Mouse (Mus musculus): Measurements from ENCODE around the gene 1700030K09Rik. TPM values are rescaled to one million over a fixed set of nuclear protein-coding genes. Genes with fewer than 3 reads are reported as not detected.

1700030K09Rik gene
- polyA plus RNA-seq, 1 experiment from 2014 or later = 16.9 TPM

DNA sequence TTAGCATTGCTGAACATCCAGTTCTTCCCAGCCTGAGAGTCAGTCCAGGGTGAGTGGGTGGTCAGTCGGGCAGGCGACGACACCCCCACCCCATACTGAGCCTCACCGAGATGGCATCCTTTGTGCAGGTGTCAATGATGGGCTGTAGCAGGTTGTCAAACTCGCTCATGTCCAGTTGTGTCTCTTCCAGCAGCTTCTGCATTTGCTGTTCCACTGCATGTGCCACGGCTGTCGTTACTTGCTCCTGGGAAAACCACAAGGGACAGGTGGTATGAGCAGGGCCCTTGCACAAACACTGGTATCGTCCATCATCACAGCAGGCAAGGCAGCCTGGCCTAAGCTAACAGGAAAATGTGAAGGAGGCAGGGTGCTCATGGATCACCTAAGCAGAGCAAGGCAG lies 26.3 kb downstream of the 1700030K09Rik start:
- no peak overlapping the region for H3K4me2 ChIP-seq
- no peaks in the 10 kb centered on the region for H3K27me3 ChIP-seq
- no peak overlapping the region for H3K27ac ChIP-seq
- peaks cover 82% of the 10 kb centered on the region for H3K36me3 ChIP-seq (replicated peaks)
- WGBS = 96% methylated on average over 8 of the region's 8 CpGs
- H3K9me3 ChIP-seq = no peaks in the 10 kb centered on the region
- no peak overlapping the region for H3K9ac ChIP-seq
- H3K4me1 ChIP-seq = peaks cover 12% of the 10 kb centered on the region
- no peak overlapping the region for H3K4me3 ChIP-seq (replicated peaks)
- no peak for ATAC-seq (ENCODE audit: low FRiP score)

GRCm38 (mm10) chr8:72470684-72471083 lies 27.0 kb downstream of the 1700030K09Rik start:
- no peak overlapping the region for H3K9ac ChIP-seq
- no peak overlapping the region for H3K4me3 ChIP-seq (replicated peaks)
- H3K4me1 ChIP-seq = peaks cover 14% of the 10 kb centered on the region
- WGBS = 97% methylated on average over 7 of the region's 7 CpGs
- no peak overlapping the region for H3K4me2 ChIP-seq
- H3K36me3 ChIP-seq (replicated peaks) = peaks cover 75% of the 10 kb centered on the region
- no peaks in the 10 kb centered on the region for H3K9me3 ChIP-seq
- ATAC-seq (ENCODE audit: low FRiP score) = no peak
- no peaks in the 10 kb centered on the region for H3K27me3 ChIP-seq
- no peak overlapping the region for H3K27ac ChIP-seq

GRCm38 (mm10) chr8:72474826-72475546 lies 31.3 kb downstream of the 1700030K09Rik start, which contains the start of gene Cherp:
TSS of gene Cherp (minus strand) at chr8:72475226.
- under 1% methylated on average over 80 of the region's 80 CpGs for WGBS
- Histone ChIP-seq H3K9me3 (no peaks in the 10 kb centered on the region), H3K4me1 (peaks cover 21% of the 10 kb centered on the region), H3K9ac (peak within 1 kb of the TSS; percentile 85), H3K27me3 (no peaks in the 10 kb centered on the region), H3K4me3 (replicated peaks) (peak within 1 kb of the TSS; percentile 94), H3K27ac (peak within 1 kb of the TSS; percentile 89), H3K36me3 (replicated peaks) (peaks cover 32% of the 10 kb centered on the region), H3K4me2 (peak within 1 kb of the TSS; percentile 85)
- peak; percentile 97 for ATAC-seq (ENCODE audit: low FRiP score)

DNA sequence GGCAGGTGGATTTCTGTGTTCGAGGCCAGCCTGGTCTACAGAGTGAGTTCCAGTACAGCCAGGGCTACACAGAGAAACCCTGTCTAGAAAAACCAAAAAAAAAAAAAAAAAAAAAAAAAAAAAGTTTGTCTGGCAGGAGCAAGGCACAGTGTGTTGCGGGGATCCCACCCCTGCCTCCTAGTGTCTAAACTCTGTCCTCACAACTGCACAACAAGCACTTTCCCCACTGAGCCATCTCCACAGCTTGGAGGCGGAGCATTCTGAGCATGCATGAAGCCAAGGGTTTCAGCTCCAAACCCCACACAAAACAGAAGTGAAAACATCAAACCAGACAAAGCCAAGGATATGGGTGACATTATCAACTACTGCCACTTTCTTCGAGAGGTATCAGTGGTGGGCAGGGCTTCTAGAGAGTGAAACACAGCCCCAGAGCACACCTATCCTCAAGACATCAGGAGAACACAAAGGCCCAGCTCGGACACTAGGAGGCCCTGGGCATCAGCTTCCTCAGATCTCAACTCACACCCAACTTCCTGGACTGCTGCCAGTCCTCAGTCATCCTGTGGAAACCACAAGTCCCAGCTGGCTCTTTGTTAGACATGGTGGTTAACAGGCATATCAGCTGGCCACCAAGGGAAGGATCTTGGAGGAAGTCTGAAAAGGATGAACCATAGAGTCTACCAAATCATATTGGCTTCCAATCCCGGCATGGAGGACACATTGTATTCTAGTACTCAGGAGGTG lies 41.9 kb downstream of the 1700030K09Rik start:
- Histone ChIP-seq H3K27ac (no peak overlapping the region), H3K36me3 (replicated peaks) (peaks cover 69% of the 10 kb centered on the region), H3K4me3 (replicated peaks) (no peak overlapping the region), H3K9ac (no peak overlapping the region), H3K9me3 (no peaks in the 10 kb centered on the region), H3K4me2 (no peak overlapping the region), H3K4me1 (peaks cover 3% of the 10 kb centered on the region; the same call in 1 of the 2 replicates), H3K27me3 (no peaks in the 10 kb centered on the region)
- 82% methylated on average over 6 of the region's 6 CpGs for WGBS
- ATAC-seq (ENCODE audit: low FRiP score) = no peak

DNA sequence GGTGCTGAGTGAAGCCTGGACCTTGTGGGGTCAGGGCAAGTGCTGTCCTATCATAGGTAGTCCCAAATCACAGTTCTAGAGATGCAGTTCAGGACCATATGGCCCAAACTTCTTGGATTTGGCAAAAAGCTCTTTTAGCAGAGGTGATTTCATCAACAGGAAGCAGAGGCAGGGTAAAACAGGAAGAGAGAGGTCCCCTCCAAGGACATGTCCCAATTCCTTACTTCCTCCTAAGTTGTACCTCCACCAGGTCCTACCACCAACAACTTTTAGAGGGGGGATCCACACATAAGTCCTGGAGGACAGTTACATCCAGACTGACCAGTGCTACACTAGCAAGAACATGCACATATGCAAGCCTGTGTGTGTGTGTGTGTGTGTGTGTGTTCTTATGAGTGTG lies 43.3 kb downstream of the 1700030K09Rik start:
- peaks cover 60% of the 10 kb centered on the region for H3K36me3 ChIP-seq (replicated peaks)
- no peaks in the 10 kb centered on the region for H3K9me3 ChIP-seq
- no peak overlapping the region for H3K9ac ChIP-seq
- H3K27me3 ChIP-seq = no peaks in the 10 kb centered on the region
- ATAC-seq (ENCODE audit: low FRiP score) = no peak
- H3K4me3 ChIP-seq (replicated peaks) = no peak overlapping the region
- H3K27ac ChIP-seq = no peak overlapping the region
- no peak overlapping the region for H3K4me2 ChIP-seq
- peaks cover 15% of the 10 kb centered on the region for H3K4me1 ChIP-seq

GRCm38 (mm10) chr8:72491017-72491416 lies 47.3 kb downstream of the 1700030K09Rik start:
- peaks cover 32% of the 10 kb centered on the region for H3K4me1 ChIP-seq
- peak overlapping the region; percentile 89 for H3K4me2 ChIP-seq
- H3K9me3 ChIP-seq = no peaks in the 10 kb centered on the region
- H3K4me3 ChIP-seq (replicated peaks) = no peak overlapping the region
- 87% methylated on average over 2 of the region's 2 CpGs for WGBS
- H3K36me3 ChIP-seq (replicated peaks) = peaks cover 46% of the 10 kb centered on the region
- H3K27ac ChIP-seq = no peak overlapping the region
- peak overlapping the region; percentile 85; the same call in 1 of the 2 replicates for H3K9ac ChIP-seq
- ATAC-seq (ENCODE audit: low FRiP score) = no peak
- no peaks in the 10 kb centered on the region for H3K27me3 ChIP-seq

- ATAC-seq (ENCODE audit: low FRiP score) = peak; percentile 67
- Histone ChIP-seq H3K4me1 (peaks cover 32% of the 10 kb centered on the region), H3K9me3 (no peaks in the 10 kb centered on the region), H3K4me2 (peak within 1 kb of the TSS; percentile 89), H3K4me3 (replicated peaks) (peak within 1 kb of the TSS; percentile 92), H3K27ac (peak within 1 kb of the TSS; percentile 68), H3K36me3 (replicated peaks) (peaks cover 49% of the 10 kb centered on the region), H3K9ac (peak within 1 kb of the TSS; percentile 85), H3K27me3 (no peaks in the 10 kb centered on the region)
- WGBS = under 1% methylated on average over 79 of the region's 98 CpGs
Measured at GRCm38 (mm10) chr8:72491680-72492621, 48.3 kb downstream of the 1700030K09Rik start, which contains the start of gene Slc35e1. TSS of gene Slc35e1 (minus strand) at chr8:72492614.

DNA sequence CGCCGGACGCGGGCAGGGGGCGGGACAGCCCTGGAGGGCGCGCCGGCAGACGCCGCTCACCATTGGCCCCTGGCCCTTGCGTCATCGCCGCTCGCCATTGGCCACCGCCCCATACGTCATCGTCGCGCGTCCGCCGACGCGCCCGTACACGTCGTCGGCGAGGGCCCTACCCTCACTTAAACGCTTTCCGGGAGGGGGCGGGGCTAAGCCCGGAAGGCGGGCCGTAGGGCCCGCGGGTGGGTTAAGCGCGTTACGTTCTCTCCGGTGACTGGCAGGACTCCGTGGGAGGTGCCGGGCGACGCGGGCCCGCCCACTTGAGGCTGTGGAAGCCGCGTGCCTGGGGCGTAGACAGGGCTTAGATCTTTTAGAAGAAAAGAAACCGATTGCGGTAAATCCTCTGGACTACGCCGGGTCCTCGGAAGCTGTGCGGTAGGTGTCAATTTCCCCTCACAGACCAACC lies 49.0 kb downstream of the 1700030K09Rik start:
- Histone ChIP-seq H3K9ac (peak overlapping the region; percentile 85), H3K4me3 (replicated peaks) (peak overlapping the region; percentile 92), H3K9me3 (no peaks in the 10 kb centered on the region), H3K4me2 (peak overlapping the region; percentile 89), H3K36me3 (replicated peaks) (peaks cover 46% of the 10 kb centered on the region), H3K27ac (peak overlapping the region; percentile 42), H3K4me1 (peaks cover 32% of the 10 kb centered on the region), H3K27me3 (no peaks in the 10 kb centered on the region)
- WGBS = under 1% methylated on average over 52 of the region's 56 CpGs
- ATAC-seq (ENCODE audit: low FRiP score) = peak; percentile 97

DNA sequence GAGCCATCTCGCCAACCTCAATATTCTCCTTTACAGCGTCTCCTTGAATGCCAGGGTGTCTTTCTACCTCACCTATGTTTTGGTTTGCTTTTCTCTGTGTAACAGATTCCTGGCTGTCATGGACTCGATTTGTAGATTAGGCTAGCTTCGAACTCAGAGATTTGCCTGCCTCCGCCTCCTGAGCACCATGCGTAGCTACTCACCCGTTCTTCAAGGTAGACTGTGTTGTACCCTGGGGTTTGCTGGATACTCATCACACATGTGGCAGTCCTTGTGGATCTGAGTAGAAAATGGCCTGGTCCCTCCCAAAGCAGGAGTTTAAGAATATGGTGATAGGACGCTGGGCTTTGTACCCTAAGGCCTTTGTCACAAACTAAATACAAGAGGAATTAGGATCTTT lies 49.7 kb downstream of the 1700030K09Rik start:
- Histone ChIP-seq H3K27ac (0 out of 2 replicates have a peak overlapping the region, but pooled peaks have one; percentile 42), H3K4me1 (peaks cover 32% of the 10 kb centered on the region), H3K9me3 (no peaks in the 10 kb centered on the region), H3K4me2 (peak overlapping the region; percentile 80), H3K36me3 (replicated peaks) (peaks cover 40% of the 10 kb centered on the region), H3K27me3 (no peaks in the 10 kb centered on the region), H3K9ac (peak overlapping the region; percentile 68), H3K4me3 (replicated peaks) (peak overlapping the region; percentile 92)
- WGBS = 13% methylated on average over 8 of the region's 8 CpGs
- no peak for ATAC-seq (ENCODE audit: low FRiP score)

GRCm38 (mm10) chr8:72495411-72496111 lies 51.9 kb downstream of the 1700030K09Rik start:
- H3K36me3 ChIP-seq (replicated peaks) = peaks cover 32% of the 10 kb centered on the region
- H3K9me3 ChIP-seq = no peaks in the 10 kb centered on the region
- no peak overlapping the region for H3K9ac ChIP-seq
- no peak for ATAC-seq (ENCODE audit: low FRiP score)
- H3K4me2 ChIP-seq = no peak overlapping the region
- no peaks in the 10 kb centered on the region for H3K27me3 ChIP-seq
- H3K27ac ChIP-seq = no peak overlapping the region
- 88% methylated on average over 23 of the region's 23 CpGs for WGBS
- H3K4me1 ChIP-seq = peaks cover 30% of the 10 kb centered on the region
- no peak overlapping the region for H3K4me3 ChIP-seq (replicated peaks)

DNA sequence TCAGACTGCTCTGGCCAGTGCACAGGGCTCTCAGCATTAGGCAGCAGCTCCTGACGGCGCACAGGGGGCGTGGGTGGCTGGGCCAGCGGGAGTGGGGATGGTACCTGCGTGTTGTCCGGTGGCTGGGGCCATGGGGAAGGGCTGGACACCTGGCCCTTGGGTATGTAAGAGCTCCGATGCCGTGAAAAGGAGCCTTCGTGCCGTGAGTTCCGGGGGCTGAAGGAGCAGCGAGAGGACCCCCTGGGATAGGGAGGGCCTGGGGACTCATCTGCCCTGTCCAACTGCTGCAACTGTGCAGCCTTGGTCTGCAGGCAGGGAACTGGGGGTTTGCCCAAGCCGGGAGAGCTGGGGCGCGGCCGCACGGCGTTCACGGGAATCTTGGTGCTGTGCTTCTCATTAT lies 52.5 kb downstream of the 1700030K09Rik start:
- peaks cover 24% of the 10 kb centered on the region for H3K4me1 ChIP-seq
- no peak overlapping the region for H3K4me2 ChIP-seq
- no peak overlapping the region for H3K9ac ChIP-seq
- no peaks in the 10 kb centered on the region for H3K27me3 ChIP-seq
- no peaks in the 10 kb centered on the region for H3K9me3 ChIP-seq
- no peak overlapping the region for H3K27ac ChIP-seq
- 92% methylated on average over 19 of the region's 19 CpGs for WGBS
- no peak for ATAC-seq (ENCODE audit: low FRiP score)
- peaks cover 32% of the 10 kb centered on the region for H3K36me3 ChIP-seq (replicated peaks)
- H3K4me3 ChIP-seq (replicated peaks) = no peak overlapping the region

Measured in forebrain, embryonic 12.5 days (tissue).